Mouse (Mus musculus) gastrocnemius, postnatal 10 days (tissue): ENCODE data around the gene Xrcc5. TPM values are rescaled to one million over a fixed set of nuclear protein-coding genes. Genes with fewer than 3 reads are reported as not detected.

Experiments used
- total RNA-seq, 2 experiments: library from RNA; stranded (reverse); gene quantifications; 2 replicates each; pipeline ENCODE4 v1.2.3; 2021

Gene Xrcc5
- total RNA-seq, 2 experiments from 2014 or later, result 23.9 to 24.9 TPM

Other genes with a start within 250 kb of the Xrcc5 start
- 10 to 100 TPM; 31.3 to 31.8 TPM for gene Mreg, start 95.1 kb upstream of the Xrcc5 start, total RNA-seq
- 10 to 100 TPM; 18.8 to 20.1 TPM for gene Pecr, start 23.1 kb upstream of the Xrcc5 start, total RNA-seq
- under 1 TPM; 0.26 to 0.32 TPM for gene Tmem169, start 23.1 kb upstream of the Xrcc5 start, total RNA-seq
- under 1 TPM; 0.14 to 0.28 TPM for gene March4, start 229.5 kb downstream of the Xrcc5 start, total RNA-seq